Mouse (Mus musculus): ENCODE measurements around the gene Ier5.
A peak's percentile ranks its signal among the peaks of the same experiment; 100 is the strongest.

Ier5 gene

GRCm38 (mm10) chr1:155077675-155078074, 21.8 kb downstream of the Ier5 start:
- DNase-seq (ENCODE audit: low spot score in 2 of 2): no peak

- no peak for DNase-seq (ENCODE audit: low spot score in 2 of 2)
Observed at GRCm38 (mm10) chr1:155075856-155076255, 23.6 kb downstream of the Ier5 start.

GRCm38 (mm10) chr1:155074856-155075255, 24.6 kb downstream of the Ier5 start:
- DNase-seq (ENCODE audit: low spot score in 2 of 2): no peak

GRCm38 (mm10) chr1:155073905-155074304, 25.5 kb downstream of the Ier5 start:
- no peak for DNase-seq (ENCODE audit: low spot score in 2 of 2)

- DNase-seq (ENCODE audit: low spot score in 2 of 2): no peak
Observed at GRCm38 (mm10) chr1:155073133-155073532, 26.3 kb downstream of the Ier5 start.

GRCm38 (mm10) chr1:155071287-155071876, 28.1 kb downstream of the Ier5 start:
- no peak for DNase-seq (ENCODE audit: low spot score in 2 of 2)

GRCm38 (mm10) chr1:155070561-155071286, 28.7 kb downstream of the Ier5 start:
- no peak for DNase-seq (ENCODE audit: low spot score in 2 of 2)

- DNase-seq (ENCODE audit: low spot score in 2 of 2): no peak
Observed at GRCm38 (mm10) chr1:155069696-155070095, 29.7 kb downstream of the Ier5 start.

GRCm38 (mm10) chr1:155066196-155066595, 33.2 kb downstream of the Ier5 start:
- DNase-seq (ENCODE audit: low spot score in 2 of 2): no peak

GRCm38 (mm10) chr1:155065068-155065701, 34.3 kb downstream of the Ier5 start:
- no peak for DNase-seq (ENCODE audit: low spot score in 2 of 2)

GRCm38 (mm10) chr1:155064649-155065048, 34.8 kb downstream of the Ier5 start:
- no peak for DNase-seq (ENCODE audit: low spot score in 2 of 2)

- DNase-seq (ENCODE audit: low spot score in 2 of 2): no peak
Observed at GRCm38 (mm10) chr1:155064111-155064510, 35.3 kb downstream of the Ier5 start.

- DNase-seq (ENCODE audit: low spot score in 2 of 2): no peak
Observed at GRCm38 (mm10) chr1:155062963-155063362, 36.5 kb downstream of the Ier5 start.

GRCm38 (mm10) chr1:155062057-155062456, 37.4 kb downstream of the Ier5 start:
- DNase-seq (ENCODE audit: low spot score in 2 of 2): no peak

GRCm38 (mm10) chr1:155060832-155061801, 38.3 kb downstream of the Ier5 start:
- DNase-seq (ENCODE audit: low spot score in 2 of 2): no peak

GRCm38 (mm10) chr1:155060261-155060660, 39.2 kb downstream of the Ier5 start:
- DNase-seq (ENCODE audit: low spot score in 2 of 2): no peak

- peak; percentile 47 to 63 for DNase-seq (ENCODE audit: low spot score in 2 of 2)
Observed at GRCm38 (mm10) chr1:155059505-155059904, 39.9 kb downstream of the Ier5 start.

- no peak for DNase-seq (ENCODE audit: low spot score in 2 of 2)
Observed at GRCm38 (mm10) chr1:155058099-155059012, 41.1 kb downstream of the Ier5 start.

- DNase-seq (ENCODE audit: low spot score in 2 of 2): no peak
Observed at GRCm38 (mm10) chr1:155056166-155056565, 43.3 kb downstream of the Ier5 start.

GRCm38 (mm10) chr1:155055041-155055440, 44.4 kb downstream of the Ier5 start:
- no peak for DNase-seq (ENCODE audit: low spot score in 2 of 2)
